Mouse (Mus musculus): ENCODE results near the gene Alpl. TPM values are rescaled to one million over a fixed set of nuclear protein-coding genes. Genes with fewer than 3 reads are reported as not detected.

Gene Alpl
- polyA plus RNA-seq, 1 experiment from 2014 or later, result 16.1 TPM

DNA sequence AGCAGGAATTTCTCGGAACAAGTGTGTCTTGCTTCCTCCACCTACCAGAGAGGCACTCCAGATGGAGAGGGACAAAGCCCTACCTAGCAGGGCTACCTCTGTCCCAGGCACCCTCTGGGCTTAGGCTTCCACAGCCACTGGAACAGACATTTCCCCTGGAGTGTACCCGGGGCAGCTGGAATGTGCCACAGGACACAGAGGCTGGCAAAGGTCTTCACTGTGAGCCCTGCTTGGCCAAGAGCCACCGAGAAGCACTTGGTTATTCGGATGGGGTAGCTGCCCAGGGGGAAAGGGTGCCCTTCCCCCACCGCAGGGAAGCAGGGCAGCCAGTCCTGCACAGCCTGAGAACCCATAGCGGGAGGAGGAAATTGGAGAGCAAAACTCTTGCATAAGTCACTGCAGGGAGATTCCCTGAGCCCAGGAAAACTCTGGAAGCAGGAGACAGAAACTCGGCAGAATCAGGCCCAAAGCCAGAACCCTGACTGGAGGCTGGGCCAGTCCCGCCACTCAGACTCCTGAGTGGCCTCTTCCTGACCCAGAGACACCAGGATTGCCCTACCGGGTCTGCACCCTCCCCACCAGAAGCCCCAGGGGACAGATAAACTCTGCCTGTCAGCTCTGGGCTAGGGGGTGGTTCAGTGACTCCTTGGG, 12.5 kb downstream of the Alpl start:
- no peak overlapping the region for H3K27ac ChIP-seq (ENCODE audit: low read depth, low read length)
- no peaks in the 10 kb centered on the region for H3K4me1 ChIP-seq (replicated peaks; ENCODE audit: control insufficient read depth, insufficient read depth, low read length)
- no peak overlapping the region for H3K4me3 ChIP-seq (ENCODE audit: low read depth, low read length)
- H3K9ac ChIP-seq (ENCODE audit: low read length), result no peak overlapping the region
- WGBS, result 53% methylated on average over 9 of the region's 9 CpGs
- H3K36me3 ChIP-seq (ENCODE audit: control insufficient read depth, insufficient read depth, low read length), result no peaks in the 10 kb centered on the region
- no peak overlapping the region for H3K4me2 ChIP-seq (ENCODE audit: low read depth, low read length, severe bottlenecking)
- ATAC-seq (replicated peaks; ENCODE audit: low FRiP score) (no peak), DNase-seq (ENCODE audit: low spot score) (no peak)
- no peaks in the 10 kb centered on the region for H3K9me3 ChIP-seq (ENCODE audit: control insufficient read depth, low read length)
- H3K27me3 ChIP-seq (ENCODE audit: control insufficient read depth, insufficient read depth, low read length), result no peaks in the 10 kb centered on the region

DNA sequence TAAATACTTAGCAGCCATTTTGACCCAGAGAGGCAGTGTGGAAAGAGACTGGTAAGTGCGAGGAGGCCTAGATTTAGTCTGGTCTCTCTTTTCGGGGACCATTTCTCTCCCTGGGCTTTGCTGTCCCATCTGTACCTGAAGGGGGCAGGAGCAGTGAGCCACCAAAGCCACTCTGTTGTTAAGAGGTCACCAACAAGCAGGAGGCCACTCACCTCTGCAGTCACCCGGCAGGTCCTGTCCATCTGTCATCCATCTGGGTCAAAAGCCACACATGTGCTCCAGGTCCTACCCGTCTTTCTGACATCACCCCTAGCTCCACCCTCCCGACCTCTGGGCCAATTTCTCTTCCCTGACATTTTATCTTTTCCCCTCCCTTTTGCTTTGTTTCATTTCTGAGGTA, 14.2 kb downstream of the Alpl start:
- H3K27ac ChIP-seq (ENCODE audit: low read depth, low read length), result no peak overlapping the region
- H3K9ac ChIP-seq (ENCODE audit: low read length), result no peak overlapping the region
- WGBS, result 80% methylated on average over 5 of the region's 5 CpGs
- H3K27me3 ChIP-seq (ENCODE audit: control insufficient read depth, insufficient read depth, low read length), result no peaks in the 10 kb centered on the region
- no peak overlapping the region for H3K4me2 ChIP-seq (ENCODE audit: low read depth, low read length, severe bottlenecking)
- DNase-seq (ENCODE audit: low spot score), result no peak
- H3K4me1 ChIP-seq (replicated peaks; ENCODE audit: control insufficient read depth, insufficient read depth, low read length), result no peaks in the 10 kb centered on the region
- ATAC-seq (replicated peaks; ENCODE audit: low FRiP score), result no peak
- H3K36me3 ChIP-seq (ENCODE audit: control insufficient read depth, insufficient read depth, low read length), result no peaks in the 10 kb centered on the region
- no peak overlapping the region for H3K4me3 ChIP-seq (ENCODE audit: low read depth, low read length)
- no peaks in the 10 kb centered on the region for H3K9me3 ChIP-seq (ENCODE audit: control insufficient read depth, low read length)

DNA sequence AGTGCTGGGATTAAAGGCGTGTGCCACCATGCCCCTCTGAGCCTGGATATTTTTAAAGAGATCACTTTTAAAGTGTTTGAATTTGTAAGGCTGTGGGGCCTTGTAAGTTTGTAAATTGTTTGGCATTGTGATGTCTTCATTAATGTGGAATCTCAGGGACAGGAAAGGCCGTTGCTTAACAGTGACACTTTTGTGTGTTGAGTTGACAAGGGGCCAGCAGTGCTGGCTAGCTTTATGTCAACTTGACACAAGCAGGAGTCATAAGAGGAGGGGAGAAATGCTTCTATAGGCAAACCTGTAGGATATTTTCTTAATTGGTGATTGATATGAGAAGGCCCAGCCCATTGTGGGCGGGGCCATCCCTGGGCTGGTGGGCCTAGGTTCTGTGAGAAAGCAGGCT, 15.2 kb downstream of the Alpl start:
- ATAC-seq (replicated peaks; ENCODE audit: low FRiP score) (no peak), DNase-seq (ENCODE audit: low spot score) (no peak)
- H3K36me3 ChIP-seq (ENCODE audit: control insufficient read depth, insufficient read depth, low read length), result no peaks in the 10 kb centered on the region
- WGBS, result 77% methylated on average over 3 of the region's 3 CpGs
- H3K27ac ChIP-seq (ENCODE audit: low read depth, low read length), result no peak overlapping the region
- H3K9ac ChIP-seq (ENCODE audit: low read length), result no peak overlapping the region
- no peaks in the 10 kb centered on the region for H3K9me3 ChIP-seq (ENCODE audit: control insufficient read depth, low read length)
- no peak overlapping the region for H3K4me3 ChIP-seq (ENCODE audit: low read depth, low read length)
- H3K27me3 ChIP-seq (ENCODE audit: control insufficient read depth, insufficient read depth, low read length), result no peaks in the 10 kb centered on the region
- H3K4me1 ChIP-seq (replicated peaks; ENCODE audit: control insufficient read depth, insufficient read depth, low read length), result no peaks in the 10 kb centered on the region
- H3K4me2 ChIP-seq (ENCODE audit: low read depth, low read length, severe bottlenecking), result no peak overlapping the region

DNA sequence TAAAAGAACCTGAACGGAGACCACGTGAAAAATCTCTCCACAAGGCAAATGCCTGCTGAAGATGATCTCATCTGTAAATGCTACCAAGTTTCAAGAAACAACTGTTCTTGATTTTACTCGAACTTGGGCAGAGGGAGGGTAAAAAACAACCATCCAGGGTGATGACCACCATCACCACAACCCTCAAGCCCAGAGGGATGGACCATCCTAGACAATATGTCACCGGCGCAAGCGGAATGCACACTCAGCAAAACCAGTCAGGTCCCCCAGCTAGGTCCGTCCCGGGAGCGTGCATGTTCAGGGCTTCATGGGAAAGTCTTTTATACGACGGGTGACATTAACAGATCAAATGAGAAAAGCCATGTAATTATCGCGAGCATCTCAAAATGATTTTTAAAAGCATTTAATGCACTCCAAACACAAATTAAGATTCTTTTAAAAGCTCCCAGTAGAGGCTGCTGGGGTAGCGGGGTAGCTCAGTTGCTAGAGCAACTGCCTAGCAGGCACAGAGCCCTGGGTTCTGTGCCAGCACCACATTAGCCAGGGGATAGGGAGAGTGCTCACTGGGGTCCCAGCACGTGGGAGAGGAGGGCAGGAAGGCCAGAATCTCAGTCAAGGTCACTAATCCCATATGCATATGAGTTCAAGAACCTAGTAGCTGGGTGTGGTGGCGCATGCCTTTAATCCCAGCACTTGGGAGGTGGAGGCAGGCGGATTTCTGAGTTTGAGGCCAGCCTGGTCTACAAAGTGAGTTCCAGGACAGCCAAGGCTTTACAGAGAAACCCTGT, 17.6 kb downstream of the Alpl start:
- DNase-seq (ENCODE audit: low spot score), result no peak
- Histone ChIP-seq H3K4me2 (ENCODE audit: low read depth, low read length, severe bottlenecking) (no peak overlapping the region), H3K9me3 (ENCODE audit: control insufficient read depth, low read length) (no peaks in the 10 kb centered on the region), H3K9ac (ENCODE audit: low read length) (no peak overlapping the region), H3K4me1 (replicated peaks; ENCODE audit: control insufficient read depth, insufficient read depth, low read length) (0 out of 2 replicates have a peak, but pooled peaks cover 1% of the 10 kb centered on the region), H3K4me3 (ENCODE audit: low read depth, low read length) (no peak overlapping the region), H3K27me3 (ENCODE audit: control insufficient read depth, insufficient read depth, low read length) (no peaks in the 10 kb centered on the region), H3K27ac (ENCODE audit: low read depth, low read length) (no peak overlapping the region), H3K36me3 (ENCODE audit: control insufficient read depth, insufficient read depth, low read length) (no peaks in the 10 kb centered on the region)
- WGBS, result 85% methylated on average over 17 of the region's 17 CpGs
- ATAC-seq (replicated peaks; ENCODE audit: low FRiP score), result no peak

DNA sequence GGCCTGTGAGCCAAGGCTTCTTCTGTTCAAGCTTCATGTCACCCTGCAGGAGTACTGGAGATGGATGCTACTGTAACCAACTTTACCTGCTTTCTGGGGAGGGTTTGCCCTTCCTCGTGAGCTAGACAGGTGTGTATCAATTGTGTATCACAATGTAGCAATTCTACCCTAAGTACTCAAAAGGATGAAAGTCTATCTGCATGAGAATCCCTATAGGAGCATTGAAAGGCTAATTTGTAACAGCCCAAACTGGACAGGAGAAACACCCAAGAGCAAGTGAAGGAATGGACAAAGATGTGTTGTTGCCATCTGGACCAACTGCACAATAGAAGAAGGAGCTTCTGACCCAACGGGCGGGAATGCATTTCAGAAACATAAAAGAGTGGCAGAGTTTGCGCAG, 18.3 kb downstream of the Alpl start:
- Histone ChIP-seq H3K27me3 (ENCODE audit: control insufficient read depth, insufficient read depth, low read length) (no peaks in the 10 kb centered on the region), H3K36me3 (ENCODE audit: control insufficient read depth, insufficient read depth, low read length) (no peaks in the 10 kb centered on the region), H3K4me2 (ENCODE audit: low read depth, low read length, severe bottlenecking) (no peak overlapping the region), H3K4me1 (replicated peaks; ENCODE audit: control insufficient read depth, insufficient read depth, low read length) (0 out of 2 replicates have a peak, but pooled peaks cover 3% of the 10 kb centered on the region), H3K9ac (ENCODE audit: low read length) (no peak overlapping the region), H3K27ac (ENCODE audit: low read depth, low read length) (no peak overlapping the region), H3K9me3 (ENCODE audit: control insufficient read depth, low read length) (no peaks in the 10 kb centered on the region), H3K4me3 (ENCODE audit: low read depth, low read length) (no peak overlapping the region)
- DNase-seq (ENCODE audit: low spot score) (no peak), ATAC-seq (replicated peaks; ENCODE audit: low FRiP score) (no peak)
- WGBS, result 94% methylated on average over 4 of the region's 4 CpGs

DNA sequence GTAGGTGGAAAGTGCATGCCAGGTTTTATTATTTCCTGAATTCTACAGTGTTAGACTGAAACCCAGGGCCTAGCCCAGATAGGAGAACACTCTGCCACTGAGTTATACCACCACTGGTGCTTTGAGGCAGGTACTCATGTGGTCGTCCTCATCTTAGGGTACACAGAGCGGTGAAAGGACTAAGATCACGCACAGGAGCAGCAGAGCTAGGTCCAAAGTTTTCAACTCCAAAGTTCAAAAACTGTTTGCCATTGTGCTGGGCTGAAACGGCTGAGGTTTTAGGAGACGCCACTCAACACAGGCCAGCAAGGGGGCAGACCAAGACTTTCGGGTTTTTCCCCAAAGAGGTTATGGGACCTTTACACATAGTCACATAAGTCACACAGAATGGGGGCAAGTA, 21.7 kb downstream of the Alpl start:
- Histone ChIP-seq H3K9ac (ENCODE audit: low read length) (no peak overlapping the region), H3K27ac (ENCODE audit: low read depth, low read length) (no peak overlapping the region), H3K4me3 (ENCODE audit: low read depth, low read length) (no peak overlapping the region), H3K4me1 (replicated peaks; ENCODE audit: control insufficient read depth, insufficient read depth, low read length) (0 out of 2 replicates have a peak, but pooled peaks cover 3% of the 10 kb centered on the region), H3K27me3 (ENCODE audit: control insufficient read depth, insufficient read depth, low read length) (no peaks in the 10 kb centered on the region), H3K9me3 (ENCODE audit: control insufficient read depth, low read length) (no peaks in the 10 kb centered on the region), H3K36me3 (ENCODE audit: control insufficient read depth, insufficient read depth, low read length) (no peaks in the 10 kb centered on the region), H3K4me2 (ENCODE audit: low read depth, low read length, severe bottlenecking) (no peak overlapping the region)
- DNase-seq (ENCODE audit: low spot score) (no peak), ATAC-seq (replicated peaks; ENCODE audit: low FRiP score) (no peak)
- WGBS, result 95% methylated on average over 6 of the region's 6 CpGs

DNA sequence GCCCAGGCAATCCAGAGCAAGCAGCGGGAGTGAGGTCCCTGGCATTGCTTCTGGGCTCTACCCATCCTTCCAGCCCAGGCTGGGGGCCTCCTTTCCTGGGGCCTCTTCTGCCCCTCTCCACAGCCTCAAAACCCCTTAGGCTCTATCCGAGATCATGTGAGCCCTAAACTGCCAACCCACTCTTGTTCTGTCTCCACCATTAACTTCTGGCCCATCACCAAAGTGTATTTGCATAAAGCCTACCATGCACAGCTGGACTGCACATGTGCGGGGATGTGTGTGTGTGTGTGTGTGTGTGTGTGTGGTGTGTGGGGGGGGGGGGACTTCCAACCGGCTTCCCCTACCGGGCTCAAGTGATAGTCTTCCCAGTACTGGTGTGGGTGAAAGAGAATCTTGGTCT, 22.2 kb downstream of the Alpl start:
- Histone ChIP-seq H3K27me3 (ENCODE audit: control insufficient read depth, insufficient read depth, low read length) (no peaks in the 10 kb centered on the region), H3K36me3 (ENCODE audit: control insufficient read depth, insufficient read depth, low read length) (no peaks in the 10 kb centered on the region), H3K9ac (ENCODE audit: low read length) (no peak overlapping the region), H3K4me3 (ENCODE audit: low read depth, low read length) (no peak overlapping the region), H3K4me1 (replicated peaks; ENCODE audit: control insufficient read depth, insufficient read depth, low read length) (0 out of 2 replicates have a peak, but pooled peaks cover 3% of the 10 kb centered on the region), H3K27ac (ENCODE audit: low read depth, low read length) (no peak overlapping the region), H3K4me2 (ENCODE audit: low read depth, low read length, severe bottlenecking) (no peak overlapping the region), H3K9me3 (ENCODE audit: control insufficient read depth, low read length) (no peaks in the 10 kb centered on the region)
- ATAC-seq (replicated peaks; ENCODE audit: low FRiP score) (no peak), DNase-seq (ENCODE audit: low spot score) (no peak)
- WGBS, result 59% methylated on average over 5 of the region's 5 CpGs

DNA sequence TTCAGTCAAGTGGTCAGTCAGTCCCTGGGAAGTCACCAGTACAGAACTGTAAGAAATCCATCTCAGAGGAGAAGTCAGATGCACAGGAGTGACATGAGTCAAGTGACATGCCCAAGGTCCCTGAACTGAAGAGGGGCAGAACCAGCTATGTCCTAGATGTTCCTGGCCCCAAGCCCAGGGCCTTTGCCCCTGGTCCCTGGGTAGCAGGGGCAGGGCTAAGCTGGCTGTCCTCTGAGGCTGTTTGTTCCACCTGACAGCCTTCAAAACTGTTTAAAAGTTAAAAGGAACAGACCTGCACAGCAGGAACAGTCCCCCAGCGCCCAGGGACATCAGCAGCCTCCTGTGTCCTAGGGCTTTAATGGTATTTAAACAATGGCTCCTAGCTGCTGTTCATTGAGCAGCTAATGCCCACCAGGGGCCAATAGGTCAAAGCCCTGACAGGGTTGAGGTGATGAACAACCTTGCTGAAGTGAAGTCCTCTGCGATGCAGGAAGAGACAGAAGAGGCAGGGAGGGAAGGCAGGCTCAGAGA, 22.8 kb downstream of the Alpl start:
- Histone ChIP-seq H3K4me3 (ENCODE audit: low read depth, low read length) (no peak overlapping the region), H3K4me2 (ENCODE audit: low read depth, low read length, severe bottlenecking) (no peak overlapping the region), H3K9ac (ENCODE audit: low read length) (no peak overlapping the region; the same call in 1 of the 2 replicates), H3K4me1 (replicated peaks; ENCODE audit: control insufficient read depth, insufficient read depth, low read length) (0 out of 2 replicates have a peak, but pooled peaks cover 3% of the 10 kb centered on the region), H3K9me3 (ENCODE audit: control insufficient read depth, low read length) (no peaks in the 10 kb centered on the region), H3K27ac (ENCODE audit: low read depth, low read length) (no peak overlapping the region), H3K27me3 (ENCODE audit: control insufficient read depth, insufficient read depth, low read length) (no peaks in the 10 kb centered on the region), H3K36me3 (ENCODE audit: control insufficient read depth, insufficient read depth, low read length) (no peaks in the 10 kb centered on the region)
- no peak for ATAC-seq (replicated peaks; ENCODE audit: low FRiP score)
- DNase-seq (ENCODE audit: low spot score), result no peak
- WGBS, result 9% methylated on average over 2 of the region's 2 CpGs

Measured in forebrain, embryonic 11.5 days (tissue).